Mouse (Mus musculus) forebrain, embryonic 16.5 days (tissue): ENCODE results near the gene Camta1. TPM values are rescaled to one million over a fixed set of nuclear protein-coding genes. Genes with fewer than 3 reads are reported as not detected.

Experiments
- ATAC-seq: fragments of 200-750 bp; cut with Nextera tagmentation; 2 replicates; pipeline ENCODE4 v1.8.0; 2017; ENCODE audit warnings: mild to moderate bottlenecking, moderate library complexity
- H3K27ac ChIP-seq: fragments of 300-500 bp; sonication (generic); 2 replicates; pipeline ENCODE4 v1.5.1; 2014; ENCODE audit warnings: low read length, control low read depth
- H3K27me3 ChIP-seq: fragments of 300-500 bp; sonication (generic); replicated peaks from 2 replicates; pipeline ENCODE4 v1.6.1; 2014; ENCODE audit warnings: low read length; ENCODE audit not compliant: control insufficient read depth, insufficient read depth
- H3K36me3 ChIP-seq: fragments of 300-500 bp; sonication (generic); 2 replicates; pipeline ENCODE4 v1.6.1; 2014; ENCODE audit not compliant: control insufficient read depth, insufficient read depth
- H3K4me1 ChIP-seq: fragments of 300-500 bp; sonication (generic); replicated peaks from 2 replicates; pipeline ENCODE4 v1.6.1; 2014; ENCODE audit warnings: low read length; ENCODE audit not compliant: control insufficient read depth, insufficient read depth
- H3K4me2 ChIP-seq: fragments of 300-500 bp; sonication (generic); 2 replicates; pipeline ENCODE4 v1.6.1; 2014; ENCODE audit warnings: mild to moderate bottlenecking, low read length, control low read depth
- H3K4me3 ChIP-seq: fragments of 300-500 bp; sonication (generic); replicated peaks from 2 replicates; pipeline ENCODE4 v1.5.1; 2014; ENCODE audit warnings: mild to moderate bottlenecking, low read length, control low read depth
- H3K9ac ChIP-seq: fragments of 300-500 bp; sonication (generic); replicated peaks from 2 replicates; pipeline ENCODE4 v1.6.1; 2014; ENCODE audit warnings: low read depth, low read length, control low read depth
- H3K9me3 ChIP-seq: fragments of 300-500 bp; sonication (generic); 2 replicates; pipeline ENCODE4 v1.6.1; 2016; ENCODE audit warnings: low read length; ENCODE audit not compliant: control insufficient read depth
- WGBS: fragments of 180-500 bp; shearing (Covaris S2); extraction: QIAGEN DNeasy Blood & Tissue Kit; methylation state at CpG from one replicate; pipeline ENCODE4 v1.1.7; 2014; 5-methylcytosine and 5-hydroxymethylcytosine counted together
- polyA plus RNA-seq: library from polyadenylated mRNA; unstranded; fragments of >200 nt; fragmentation: Nextera tagmentation; extraction: Ambion mirVana; gene quantifications from 2 replicates; pipeline ENCODE4 v1.2.1, GENCODE M21; 2015

Camta1 gene
- polyA plus RNA-seq, 1 experiment from 2014 or later: 123 TPM

DNA sequence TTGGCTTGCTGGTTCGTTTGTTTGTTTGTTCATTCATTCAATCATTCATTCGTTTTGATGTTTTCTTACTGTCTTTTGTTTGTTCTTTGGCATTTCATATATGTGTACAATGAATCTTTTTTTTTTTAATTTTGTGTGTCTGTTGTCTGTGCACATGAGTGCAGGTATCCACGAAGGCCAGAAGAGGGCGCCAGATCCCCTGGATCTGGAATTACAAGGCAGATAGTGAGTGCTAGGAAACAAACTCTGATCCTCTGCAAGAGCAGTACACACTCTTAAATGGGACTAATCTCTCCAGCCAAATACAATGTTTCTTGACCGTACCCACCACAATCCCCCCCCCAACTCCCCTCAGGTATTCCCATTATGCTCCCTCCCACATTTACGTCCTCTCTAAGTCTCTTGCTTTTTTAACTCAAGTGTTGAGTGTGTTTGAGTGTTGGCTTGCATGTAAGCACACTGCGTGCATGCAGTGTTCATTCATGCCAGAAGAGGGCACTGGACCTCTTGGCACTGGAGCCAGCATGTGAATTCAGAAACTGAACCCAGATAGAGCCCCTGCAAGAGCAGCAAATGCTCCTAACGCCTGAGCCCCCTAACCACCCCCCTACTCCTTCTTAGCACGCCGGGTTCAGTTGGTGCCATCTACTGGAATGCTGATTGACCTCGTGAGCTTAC is 38.2 kb upstream of the Camta1 start:
- Histone ChIP-seq H3K9me3 (no peaks in the 10 kb centered on the region), H3K36me3 (no peaks in the 10 kb centered on the region), H3K27ac (no peak overlapping the region), H3K27me3 (no peaks in the 10 kb centered on the region), H3K4me3 (no peak overlapping the region), H3K4me2 (no peak overlapping the region), H3K9ac (no peak overlapping the region), H3K4me1 (peaks cover 6% of the 10 kb centered on the region)
- 75% methylated on average over 11 of the region's 11 CpGs for WGBS
- no peak for ATAC-seq

DNA sequence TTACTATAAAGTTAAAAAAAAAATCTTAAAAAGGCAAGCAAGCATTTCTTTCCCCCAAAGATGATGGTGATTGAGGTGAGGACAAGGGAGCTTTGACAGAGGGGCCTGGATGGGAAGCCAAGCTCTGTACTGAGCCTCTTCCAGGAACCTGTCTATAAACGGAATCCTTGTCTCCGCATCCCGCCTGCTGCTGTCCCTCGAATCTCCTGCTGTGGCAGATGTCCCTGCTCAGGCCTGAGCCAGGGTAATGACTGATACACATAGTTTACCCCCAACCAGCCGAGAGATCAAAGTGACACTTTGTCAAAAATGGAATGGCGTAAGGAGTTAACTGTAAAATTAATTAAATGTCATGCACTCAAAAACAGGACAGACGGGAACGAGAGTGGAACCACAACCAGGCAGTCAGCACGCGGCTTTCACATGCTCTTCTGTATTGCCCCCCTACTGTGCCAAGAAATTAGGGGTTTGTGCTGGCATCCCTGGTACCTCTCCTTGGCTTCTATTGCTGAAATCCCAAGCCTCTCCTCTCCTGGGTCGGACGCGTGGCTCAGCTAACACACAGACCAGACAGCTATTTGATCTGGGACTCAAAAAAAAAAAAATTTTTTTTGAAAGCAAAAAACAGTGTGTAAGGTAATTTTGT is 37.0 kb upstream of the Camta1 start:
- H3K9me3 ChIP-seq: no peaks in the 10 kb centered on the region
- 34% methylated on average over 13 of the region's 13 CpGs for WGBS
- no peak overlapping the region for H3K27ac ChIP-seq
- H3K36me3 ChIP-seq: no peaks in the 10 kb centered on the region
- H3K27me3 ChIP-seq: no peaks in the 10 kb centered on the region
- peak; percentile 26; the same call in 1 of the 2 replicates for ATAC-seq
- H3K4me2 ChIP-seq: no peak overlapping the region
- H3K4me3 ChIP-seq: no peak overlapping the region
- H3K4me1 ChIP-seq: peaks cover 6% of the 10 kb centered on the region
- no peak overlapping the region for H3K9ac ChIP-seq

DNA sequence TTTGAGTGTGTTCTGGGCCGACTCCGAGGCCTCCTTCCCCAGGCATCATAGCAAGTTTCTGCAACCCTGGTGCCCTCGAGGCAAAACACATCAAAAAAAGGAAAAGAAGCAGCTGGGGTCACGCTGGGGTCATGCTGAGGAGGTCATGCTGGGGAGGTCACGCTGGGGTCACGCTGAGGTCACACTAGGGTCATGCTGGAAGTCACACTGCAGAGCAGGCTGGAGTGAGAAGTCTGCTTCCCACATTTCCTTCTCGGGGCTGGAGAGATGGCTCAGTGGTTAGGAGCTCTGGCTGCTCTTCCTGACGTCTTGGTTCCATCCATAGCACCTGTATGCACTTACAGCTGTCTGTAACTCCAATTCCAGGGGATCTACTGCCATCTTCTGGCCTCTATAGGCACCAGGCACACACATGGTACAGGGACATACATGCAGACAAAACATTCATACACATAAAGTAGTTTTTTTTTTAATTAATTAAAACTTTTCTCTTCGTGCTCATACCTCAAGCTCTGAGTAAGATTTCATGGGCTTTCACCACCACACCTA is 35.5 kb upstream of the Camta1 start:
- ATAC-seq: no peak
- no peaks in the 10 kb centered on the region for H3K27me3 ChIP-seq
- no peak overlapping the region for H3K27ac ChIP-seq
- no peaks in the 10 kb centered on the region for H3K36me3 ChIP-seq
- no peak overlapping the region for H3K4me2 ChIP-seq
- H3K4me3 ChIP-seq: no peak overlapping the region
- WGBS: 75% methylated on average over 9 of the region's 9 CpGs
- H3K4me1 ChIP-seq: peaks cover 6% of the 10 kb centered on the region
- H3K9me3 ChIP-seq: no peaks in the 10 kb centered on the region
- H3K9ac ChIP-seq: no peak overlapping the region

DNA sequence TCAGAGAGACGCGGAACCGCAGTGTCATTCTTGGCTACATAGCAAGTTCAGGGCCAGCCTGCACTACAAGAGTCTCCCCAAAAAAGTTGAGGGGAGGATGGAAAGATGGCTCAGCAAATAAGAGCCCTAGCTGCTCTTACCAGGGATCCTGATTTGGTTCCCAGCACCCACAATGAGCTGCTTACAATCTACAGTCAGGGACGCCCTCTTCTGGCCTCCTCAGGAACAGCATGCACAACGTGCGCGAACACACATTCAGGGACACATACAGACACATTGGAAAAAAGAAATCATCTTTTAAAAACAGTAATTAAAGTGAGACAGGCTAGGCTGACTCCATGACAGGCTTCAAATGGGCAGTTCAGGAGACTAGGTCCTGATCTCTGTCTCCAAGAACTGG is 33.9 kb upstream of the Camta1 start:
- 90% methylated on average over 7 of the region's 7 CpGs for WGBS
- no peaks in the 10 kb centered on the region for H3K27me3 ChIP-seq
- H3K4me2 ChIP-seq: no peak overlapping the region
- H3K27ac ChIP-seq: no peak overlapping the region
- no peak overlapping the region for H3K4me3 ChIP-seq
- no peak overlapping the region for H3K9ac ChIP-seq
- H3K36me3 ChIP-seq: no peaks in the 10 kb centered on the region
- peaks cover 6% of the 10 kb centered on the region for H3K4me1 ChIP-seq
- ATAC-seq: no peak
- H3K9me3 ChIP-seq: no peaks in the 10 kb centered on the region

DNA sequence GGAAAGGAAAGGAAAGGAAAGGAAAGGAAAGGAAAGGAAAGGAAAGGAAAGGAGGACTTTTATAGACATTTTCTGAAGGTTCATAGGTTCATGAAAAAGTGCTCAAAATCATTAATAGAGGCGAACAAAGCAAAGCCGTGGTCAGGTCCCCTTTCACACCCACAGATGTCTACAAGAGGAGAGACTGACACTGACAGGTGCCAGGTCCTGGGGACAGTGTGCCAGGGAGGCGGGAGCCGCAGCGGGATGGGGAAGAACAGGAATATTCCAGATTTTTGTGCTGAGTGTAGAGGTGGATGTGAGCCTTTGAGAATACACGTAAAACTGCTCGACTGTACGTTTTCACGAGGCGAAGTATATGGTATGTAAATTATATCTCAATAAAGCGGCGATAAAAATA is 33.2 kb upstream of the Camta1 start:
- H3K27me3 ChIP-seq: no peaks in the 10 kb centered on the region
- no peak overlapping the region for H3K27ac ChIP-seq
- H3K4me2 ChIP-seq: no peak overlapping the region
- H3K4me3 ChIP-seq: no peak overlapping the region
- H3K36me3 ChIP-seq: no peaks in the 10 kb centered on the region
- ATAC-seq: no peak
- no peak overlapping the region for H3K9ac ChIP-seq
- H3K9me3 ChIP-seq: no peaks in the 10 kb centered on the region
- WGBS: 94% methylated on average over 12 of the region's 12 CpGs
- H3K4me1 ChIP-seq: peaks cover 6% of the 10 kb centered on the region

DNA sequence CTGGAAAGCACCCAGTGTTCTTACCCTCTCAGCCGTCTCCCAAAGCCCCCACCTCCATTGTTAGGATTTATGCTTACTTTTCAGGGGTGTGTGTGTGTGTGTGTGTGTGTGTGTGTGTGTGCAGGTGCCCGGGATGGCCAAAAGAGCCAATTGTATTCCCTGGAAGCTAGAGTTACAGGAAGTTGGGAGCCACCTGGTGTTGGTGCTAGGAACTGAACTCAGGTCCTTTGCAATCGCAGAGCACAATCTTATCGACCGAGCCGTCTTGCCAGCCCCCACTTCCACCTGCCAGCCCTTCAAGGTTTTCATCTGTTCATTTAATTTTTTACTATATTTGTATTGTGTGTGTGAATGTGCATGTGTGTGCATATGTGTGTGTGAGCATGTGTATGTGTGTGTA is 31.6 kb upstream of the Camta1 start:
- Histone ChIP-seq H3K36me3 (no peaks in the 10 kb centered on the region), H3K27ac (no peak overlapping the region), H3K9me3 (no peaks in the 10 kb centered on the region), H3K4me3 (no peak overlapping the region), H3K27me3 (no peaks in the 10 kb centered on the region), H3K4me1 (no peaks in the 10 kb centered on the region; the same call in 1 of the 2 replicates), H3K4me2 (no peak overlapping the region), H3K9ac (no peak overlapping the region)
- ATAC-seq: no peak
- 69% methylated on average over 6 of the region's 6 CpGs for WGBS

DNA sequence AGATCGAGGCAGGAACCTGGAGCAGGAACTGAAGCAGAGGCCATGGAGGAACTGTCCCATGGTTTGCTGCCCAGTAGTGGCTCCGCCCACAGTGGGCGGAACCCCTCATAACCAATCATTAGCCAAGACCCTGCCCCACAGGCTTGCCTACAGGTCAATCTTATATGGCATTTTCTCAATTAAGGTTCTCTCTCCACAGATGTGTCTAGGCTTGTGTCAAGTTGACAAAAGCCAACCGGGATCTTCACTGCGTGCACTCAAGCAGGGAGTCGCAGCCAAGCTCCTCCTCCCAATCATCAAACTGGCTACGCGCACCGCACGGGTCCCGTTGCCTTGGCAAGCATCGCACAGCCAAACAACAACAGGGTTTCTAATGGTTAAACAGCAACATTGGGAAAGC is 19.9 kb upstream of the Camta1 start:
- H3K27ac ChIP-seq: no peak overlapping the region
- 85% methylated on average over 12 of the region's 12 CpGs for WGBS
- no peak overlapping the region for H3K4me3 ChIP-seq
- peak; percentile 15; the same call in 1 of the 2 replicates for ATAC-seq
- peaks cover 4% of the 10 kb centered on the region; the same call in 1 of the 2 replicates for H3K9me3 ChIP-seq
- peaks cover 3% of the 10 kb centered on the region for H3K4me1 ChIP-seq
- H3K4me2 ChIP-seq: no peak overlapping the region
- H3K36me3 ChIP-seq: no peaks in the 10 kb centered on the region
- H3K9ac ChIP-seq: no peak overlapping the region
- no peaks in the 10 kb centered on the region for H3K27me3 ChIP-seq

DNA sequence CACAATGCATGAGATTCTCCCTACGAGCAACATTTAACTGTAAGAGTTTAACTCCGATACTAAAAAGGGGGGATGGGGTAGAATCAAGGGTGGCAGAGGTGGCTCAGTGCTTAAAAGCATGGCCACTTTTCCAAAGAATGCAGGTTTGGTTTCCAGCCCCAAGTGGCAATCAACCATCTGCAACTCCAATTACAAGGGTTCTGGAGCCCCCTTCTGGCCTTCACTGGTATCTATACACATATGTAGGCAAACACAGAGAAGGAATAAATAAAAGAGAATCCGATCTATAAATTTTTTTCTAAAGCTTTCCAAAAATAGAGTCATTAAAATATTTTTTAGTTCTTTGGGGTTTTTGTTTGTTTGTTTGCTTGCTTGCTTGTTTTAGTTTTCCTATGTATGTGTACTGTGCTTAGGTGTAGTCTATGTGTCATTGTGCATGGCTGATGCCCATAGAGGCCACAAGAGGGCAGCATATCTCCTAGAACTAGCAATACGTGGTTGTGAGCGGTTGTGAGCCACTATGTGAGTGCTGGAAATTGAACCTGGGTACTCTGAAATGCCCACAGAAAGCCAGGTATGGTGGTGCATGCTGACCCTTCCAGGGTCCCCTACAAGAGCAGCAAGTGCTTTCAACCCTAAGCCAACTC is 18.5 kb upstream of the Camta1 start:
- Histone ChIP-seq H3K4me2 (no peak overlapping the region), H3K27me3 (no peaks in the 10 kb centered on the region), H3K9ac (no peak overlapping the region), H3K27ac (no peak overlapping the region), H3K9me3 (peaks cover 4% of the 10 kb centered on the region; the same call in 1 of the 2 replicates), H3K36me3 (no peaks in the 10 kb centered on the region), H3K4me1 (no peaks in the 10 kb centered on the region; the same call in 1 of the 2 replicates), H3K4me3 (no peak overlapping the region)
- ATAC-seq: no peak
- 85% methylated on average over 5 of the region's 5 CpGs for WGBS

DNA sequence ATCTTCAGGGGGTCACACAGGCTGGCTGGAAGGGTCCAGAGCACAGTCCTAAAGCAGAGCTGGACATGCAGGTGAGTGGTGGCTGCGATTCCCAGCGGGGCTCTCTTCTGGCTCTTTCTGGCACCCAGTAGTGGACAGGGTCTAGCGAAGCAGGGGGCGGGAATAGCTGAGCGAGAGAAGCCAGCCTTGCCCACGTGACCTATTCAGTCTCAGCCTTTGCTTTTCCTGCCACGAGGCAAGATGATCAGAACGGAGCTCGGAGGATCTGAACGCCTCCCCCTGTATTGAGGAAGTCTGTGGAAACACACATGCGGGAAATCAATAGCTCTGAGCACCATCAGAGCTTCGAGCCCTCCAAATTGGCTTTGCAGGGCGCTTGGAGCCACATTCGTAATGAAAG is 14.7 kb upstream of the Camta1 start:
- no peak overlapping the region; the same call in 1 of the 2 replicates for H3K4me2 ChIP-seq
- H3K9me3 ChIP-seq: peaks cover 4% of the 10 kb centered on the region; the same call in 1 of the 2 replicates
- ATAC-seq: no peak
- H3K27me3 ChIP-seq: no peaks in the 10 kb centered on the region
- no peak overlapping the region for H3K27ac ChIP-seq
- no peaks in the 10 kb centered on the region for H3K36me3 ChIP-seq
- H3K4me1 ChIP-seq: no peaks in the 10 kb centered on the region
- H3K4me3 ChIP-seq: no peak overlapping the region
- WGBS: 48% methylated on average over 14 of the region's 14 CpGs
- H3K9ac ChIP-seq: no peak overlapping the region
